Mouse (Mus musculus): ENCODE measurements around the gene Krtap19-2.

GRCm38 (mm10) chr16:88874169-88874568 lies at the start of gene Krtap19-2:
- TF ChIP-seq CTCF (conservative IDR thresholded peaks at IDR 0.05; ENCODE audit: low read length) (no peak), NANOG (IDR thresholded peaks at IDR 0.05; ENCODE audit: borderline replicate concordance, low read length) (no peak), POU5F1 (IDR thresholded peaks at IDR 0.05; ENCODE audit: borderline replicate concordance, low read length) (no peak)
